Mouse (Mus musculus): ENCODE results near the gene Klc3.

Klc3 gene

GRCm38 (mm10) chr7:19360944-19361343 lies 43.0 kb downstream of the Klc3 start:
- peak; percentile 47 to 69 for DNase-seq (ENCODE audit: low spot score in 2 of 2)

- peak in 1 of 2 experiments; percentile 53 for DNase-seq (ENCODE audit: low spot score in 2 of 2)
Measured at GRCm38 (mm10) chr7:19359892-19360641, 43.8 kb downstream of the Klc3 start.

- peak; percentile 66 to 84 for DNase-seq (ENCODE audit: low spot score in 2 of 2)
Measured at GRCm38 (mm10) chr7:19359299-19359891, 44.5 kb downstream of the Klc3 start, which contains the start of the genes Cd3eap and Ppp1r13l. Gene Cd3eap, minus strand, starts transcription at chr7:19359483. Gene Ppp1r13l, plus strand, starts transcription at chr7:19359749.

- DNase-seq (ENCODE audit: low spot score in 2 of 2): no peak
Measured at GRCm38 (mm10) chr7:19358634-19359033, 45.3 kb downstream of the Klc3 start.

- no peak for DNase-seq (ENCODE audit: low spot score in 2 of 2)
Measured at GRCm38 (mm10) chr7:19357381-19358375, 46.2 kb downstream of the Klc3 start.

GRCm38 (mm10) chr7:19356311-19356710 lies 47.6 kb downstream of the Klc3 start:
- DNase-seq (ENCODE audit: low spot score in 2 of 2): no peak

- DNase-seq (ENCODE audit: low spot score in 2 of 2): no peak
Measured at GRCm38 (mm10) chr7:19354991-19355390, 48.9 kb downstream of the Klc3 start.

- DNase-seq (ENCODE audit: low spot score in 2 of 2): no peak
Measured at GRCm38 (mm10) chr7:19350221-19350620, 53.7 kb downstream of the Klc3 start.

- no peak for DNase-seq (ENCODE audit: low spot score in 2 of 2)
Measured at GRCm38 (mm10) chr7:19349188-19349915, 54.6 kb downstream of the Klc3 start.

- peak; percentile 83 to 92 for DNase-seq (ENCODE audit: low spot score in 2 of 2)
Measured at GRCm38 (mm10) chr7:19344938-19345471, 58.9 kb downstream of the Klc3 start.
